Mouse (Mus musculus): ENCODE results near the gene Olfr770.

GRCm38 (mm10) chr10:129101231-129101630 is 37.6 kb downstream of the Olfr770 start:
- TF ChIP-seq POLR2A (IDR thresholded peaks at IDR 0.05; ENCODE audit: control insufficient read depth, low read depth, low read length): no peak
- no peak for TF ChIP-seq CTCF (IDR thresholded peaks at IDR 0.05; ENCODE audit: control insufficient read depth, insufficient read depth, insufficient replicate concordance, low read depth, low read length)

All from testis, adult 2 months (tissue).